Mouse (Mus musculus) heart, postnatal 10 days (tissue): ENCODE measurements around the gene Cbwd1. TPM values are rescaled to one million over a fixed set of nuclear protein-coding genes. Genes with fewer than 3 reads are reported as not detected.
A peak's percentile ranks its signal among the peaks of the same experiment; 100 is the strongest.
"Not testable (repeated sequence)": the region's sequence is repeated elsewhere in the genome, so short reads cannot be mapped to it uniquely, and the experiment has no call there.

Experiments used
- DNase-seq, 2 experiments: peaks; one replicate each; pipeline ENCODE4 v3.0.0; 2021
- intact Hi-C: fragments of 180-260 bp; cut with DNase I; formaldehyde crosslinking; loops from one replicate; pipeline ENCODE4 v1.15.1; 2025
- microRNA-seq, 2 experiments: library from miRNA; unstranded; fragments of <30 nt; microRNA quantifications; one replicate each; pipeline ENCODE4 v1.2.0; 2022
- total RNA-seq, 2 experiments: library from RNA; stranded (reverse); gene quantifications; 2 replicates each; pipeline ENCODE4 v1.2.3; 2021

The Cbwd1 gene
- total RNA-seq, 2 experiments from 2014 or later, result 11.5 to 12.3 TPM

DNA sequence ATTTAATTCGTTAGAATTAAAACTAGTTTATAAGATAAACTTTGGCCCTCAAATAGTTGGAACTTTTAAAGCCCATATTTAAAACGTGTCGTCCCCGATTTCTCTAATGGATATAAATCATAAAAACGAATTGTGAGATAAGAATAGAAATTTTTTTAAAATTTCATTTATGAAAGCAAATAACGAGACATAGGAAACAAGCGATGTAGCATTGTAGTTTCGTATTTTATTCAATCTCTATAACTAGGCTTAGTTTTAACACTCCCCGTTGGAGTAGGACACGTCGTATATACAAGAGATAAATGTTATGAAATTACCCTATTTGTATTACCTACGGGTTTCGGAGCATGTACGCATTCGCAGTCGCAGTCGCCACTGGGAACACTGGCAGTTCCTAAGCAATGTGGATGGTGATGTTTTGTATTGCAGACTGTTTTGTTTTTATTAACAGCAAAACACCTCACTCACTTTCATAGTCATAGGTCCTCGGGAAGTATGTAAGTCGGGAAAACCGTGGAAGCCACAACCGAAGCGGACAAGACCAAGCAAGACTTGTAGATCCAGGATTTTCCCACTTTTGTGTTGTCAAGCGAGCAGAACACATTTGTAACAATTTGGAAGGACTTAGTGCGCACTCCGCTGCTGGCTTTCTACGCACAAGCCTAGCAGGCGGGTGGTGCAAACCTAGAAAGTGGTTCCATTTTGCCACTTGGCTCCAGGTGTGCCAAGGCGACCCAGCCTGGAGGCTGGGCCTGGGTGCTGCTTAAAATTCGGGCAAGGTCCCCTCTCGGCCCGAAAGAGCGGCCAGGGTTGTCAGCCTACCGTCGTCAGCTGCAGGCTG lies 62.5 kb downstream of the Cbwd1 start:
- peak; percentile 21 to 38 for DNase-seq
- intact Hi-C loops, result no loop called here

- intact Hi-C loops, result no loop called here
Measured at GRCm38 (mm10) chr19:24897896-24898736, 63.3 kb downstream of the Cbwd1 start.

GRCm38 (mm10) chr19:24897006-24897895 lies 64.2 kb downstream of the Cbwd1 start:
- peak in 1 of 2 experiments; percentile 16 for DNase-seq
- intact Hi-C loops, result no loop called here

More at GRCm38 (mm10) chr19:24897896-24898736, 63.3 kb downstream of the Cbwd1 start:
- peak; percentile 26 to 28 for DNase-seq

DNA sequence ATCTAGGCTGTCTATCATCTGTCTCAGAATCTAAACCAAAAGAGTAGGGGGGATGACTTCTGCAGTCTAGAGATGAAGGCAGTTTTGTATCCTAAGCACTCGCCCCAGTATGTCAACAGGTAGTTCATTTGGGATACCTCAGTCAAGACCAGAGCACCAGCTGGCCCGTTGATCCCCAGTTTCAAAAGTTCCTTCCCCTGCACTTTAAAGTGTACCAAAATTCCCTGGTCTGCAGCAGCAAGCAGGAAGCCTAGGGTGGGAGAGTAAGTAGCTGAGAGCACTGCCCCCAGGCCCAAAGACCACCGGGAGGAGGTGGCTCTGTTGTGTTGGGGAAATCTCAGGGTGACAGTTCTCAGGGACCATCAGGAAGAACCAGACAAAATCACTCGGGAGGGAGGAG lies 64.9 kb downstream of the Cbwd1 start:
- DNase-seq, result no peak
- intact Hi-C loops, result no loop called here

DNA sequence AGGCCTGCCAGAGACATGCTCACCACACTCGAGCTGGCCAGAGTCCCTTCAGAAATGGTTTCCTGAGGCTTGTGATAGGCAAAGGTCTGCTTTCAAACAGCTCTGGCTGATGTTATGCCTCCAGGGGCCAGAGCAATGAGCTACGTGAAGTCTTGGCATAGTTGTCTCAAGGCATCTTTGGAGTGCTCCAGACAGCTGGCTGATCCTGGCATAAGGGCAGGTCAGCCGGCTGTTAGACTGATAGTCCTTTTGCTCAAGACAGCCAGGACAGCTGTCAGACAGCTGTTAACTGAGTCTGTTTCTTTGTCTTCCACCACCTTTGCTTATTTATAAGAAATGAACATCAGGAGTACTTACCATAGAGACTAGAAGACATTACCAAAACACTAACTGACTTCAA lies 74.5 kb downstream of the Cbwd1 start:
- intact Hi-C loops, result loop anchor here (5.0 kb wide), 1 partner anchor 585 kb away; no protein-coding TSS in a partner anchor
- DNase-seq, result no peak

GRCm38 (mm10) chr19:24885504-24885903 lies 75.9 kb downstream of the Cbwd1 start:
- peak; percentile 62 to 81 for DNase-seq
- intact Hi-C loops, result loop anchor here (1.0 to 5.0 kb wide), 2 partner anchors 264 to 583 kb away; no protein-coding TSS in a partner anchor

GRCm38 (mm10) chr19:24881237-24881636 lies 80.2 kb downstream of the Cbwd1 start:
- no peak for DNase-seq
- intact Hi-C loops, result no loop called here

DNA sequence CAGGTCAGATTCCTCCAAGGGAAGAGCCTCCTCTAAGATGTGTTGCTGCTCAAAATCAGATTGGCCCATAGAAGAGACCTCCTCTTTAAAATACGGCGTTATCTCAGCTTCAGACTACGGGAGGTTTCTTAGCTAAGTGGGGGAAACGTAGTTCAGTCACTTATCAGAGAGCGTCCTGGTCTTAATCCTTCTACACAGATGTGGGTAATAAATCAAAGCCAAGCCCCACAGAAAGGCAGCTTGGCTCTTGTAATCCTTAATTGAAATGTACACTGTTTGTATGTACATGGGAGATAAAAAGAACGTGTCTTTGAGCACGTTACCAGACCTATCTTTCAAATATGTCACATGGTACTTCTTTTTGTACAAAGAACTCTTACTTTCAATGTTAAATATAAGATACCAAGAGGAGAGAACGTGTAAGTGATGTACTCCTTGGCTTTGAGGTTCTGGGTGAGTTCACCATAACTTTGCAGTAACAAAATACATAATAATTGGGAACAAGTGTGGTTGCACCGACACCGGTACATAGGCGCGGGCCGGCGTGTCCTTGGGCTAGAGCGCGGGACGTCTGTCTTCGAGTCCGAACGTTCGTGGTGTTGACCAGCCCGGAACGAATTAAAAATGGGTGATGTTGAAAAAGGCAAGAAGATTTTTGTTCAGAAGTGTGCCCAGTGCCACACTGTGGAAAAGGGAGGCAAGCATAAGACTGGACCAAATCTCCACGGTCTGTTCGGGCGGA lies 86.1 kb downstream of the Cbwd1 start, which contains the start of gene Gm10053:
Gene Gm10053, plus strand, starts transcription at position 558 of the 742 bp plus-strand sequence.
- DNase-seq, intact Hi-C loops: not testable (repeated sequence)

DNA sequence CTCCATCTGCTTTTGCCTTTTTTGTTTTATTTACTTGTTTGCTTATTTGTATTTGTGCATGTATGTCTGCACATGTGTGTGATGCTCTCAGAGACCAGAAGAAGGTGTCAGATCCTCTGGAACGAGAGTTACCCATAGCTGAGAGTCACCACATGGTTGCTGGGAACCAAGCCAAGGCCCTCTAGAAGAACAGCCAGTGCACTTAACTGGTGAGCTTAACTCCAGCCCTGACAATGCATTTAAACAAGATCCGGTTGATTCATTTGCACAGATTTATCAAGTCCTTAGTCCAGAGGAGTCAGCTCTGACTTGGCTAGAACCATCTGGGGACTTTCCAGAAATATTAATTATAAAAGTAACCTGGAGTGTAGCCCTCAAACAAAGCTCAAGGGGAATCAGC lies 87.5 kb downstream of the Cbwd1 start:
- peak; percentile 48 to 61 for DNase-seq
- intact Hi-C loops, result loop anchor here (5.0 kb wide), 2 partner anchors 572 to 587 kb away; no protein-coding TSS in a partner anchor

- peak; percentile 74 to 87 for DNase-seq
- intact Hi-C loops, result loop anchor here (1.0 to 5.0 kb wide), 4 partner anchors 166 to 584 kb away; no protein-coding TSS in a partner anchor
Measured at GRCm38 (mm10) chr19:24871037-24871635, 90.3 kb downstream of the Cbwd1 start.

Small RNA genes within 50 kb of the gene (microRNA-seq; reads per million reads assigned to microRNA genes)
- 0 reads per million in 2 experiments for gene Mir3084-1

Other genes with a start within 250 kb of the Cbwd1 start
- 10 to 100 TPM; 97.4 to 98.8 TPM for gene Pgm5, start 99.8 kb downstream of the Cbwd1 start, total RNA-seq
- gene Gm10053, start 85.9 kb downstream of the Cbwd1 start, total RNA-seq, result 1,000 to 10,000 TPM in 1 of 2 experiments, 100 to 1,000 TPM in 1; 979 to 1,022 TPM
- gene Foxd4, start 60.4 kb downstream of the Cbwd1 start, total RNA-seq, result not detected
- 10 to 100 TPM; 16.3 to 18.5 TPM for gene Dock8, start 37.9 kb upstream of the Cbwd1 start, total RNA-seq